Mouse (Mus musculus): ENCODE results near the gene Kdm1a. TPM values are rescaled to one million over a fixed set of nuclear protein-coding genes. Genes with fewer than 3 reads are reported as not detected.

Gene Kdm1a
- polyA plus RNA-seq (2011; ENCODE audit: insufficient read depth, insufficient read length, low read depth, missing spikeins) = 205 and 211 TPM in 2 replicates

DNA sequence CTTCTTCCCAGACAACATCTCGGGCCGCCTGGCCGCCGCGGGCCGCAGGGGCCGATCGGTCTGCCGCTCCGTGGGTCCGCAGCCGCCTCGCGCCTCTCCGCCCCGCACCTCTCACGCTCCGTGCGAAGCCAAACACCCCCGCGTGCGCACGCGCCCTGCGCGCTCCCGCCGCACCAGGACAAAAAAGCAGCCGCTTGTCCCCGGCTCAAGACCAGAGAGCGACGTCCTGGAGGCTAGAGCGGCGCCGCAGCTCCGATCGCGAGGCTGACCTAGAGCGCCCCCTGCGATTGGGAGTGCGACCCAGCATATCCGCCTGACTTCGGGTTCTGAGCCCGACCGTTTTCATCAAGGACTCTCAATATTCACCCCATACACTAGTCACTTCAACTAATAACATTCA is at the start of gene Kdm1a:
Kdm1a (minus strand) TSS at position 156 of the 400 bp plus-strand sequence.
- H3K4me1 ChIP-seq (ENCODE audit: control insufficient read depth, insufficient read depth, low read length) = no peaks in the 10 kb centered on the region
- peak within 1 kb of the TSS; percentile 97 for H3K4me3 ChIP-seq (ENCODE audit: low read depth, low read length)
- peak within 1 kb of the TSS; percentile 26; the same call in 1 of the 2 replicates for H3K27ac ChIP-seq (ENCODE audit: insufficient read depth, low read length)
- no peaks in the 10 kb centered on the region for H3K9me3 ChIP-seq (replicated peaks; ENCODE audit: control insufficient read depth, insufficient read depth, low read length, poor library complexity, severe bottlenecking)
- no peaks in the 10 kb centered on the region for H3K27me3 ChIP-seq (ENCODE audit: control insufficient read depth, insufficient read depth, low read length, poor library complexity, severe bottlenecking)
- no peaks in the 10 kb centered on the region for H3K36me3 ChIP-seq (ENCODE audit: control insufficient read depth, insufficient read depth, low read length, poor library complexity, severe bottlenecking)
- peak within 1 kb of the TSS; percentile 98 for H3K9ac ChIP-seq (ENCODE audit: low read depth, poor library complexity, severe bottlenecking)
- TF ChIP-seq EP300 (IDR thresholded peaks at IDR 0.05; ENCODE audit: insufficient read depth, low read depth, low read length) (no peak), CTCF (IDR thresholded peaks at IDR 0.05; ENCODE audit: low read depth, low read length) (peak; percentile 77), POLR2A (IDR thresholded peaks at IDR 0.05; ENCODE audit: insufficient read depth, low read length) (peak; percentile 85)

DNA sequence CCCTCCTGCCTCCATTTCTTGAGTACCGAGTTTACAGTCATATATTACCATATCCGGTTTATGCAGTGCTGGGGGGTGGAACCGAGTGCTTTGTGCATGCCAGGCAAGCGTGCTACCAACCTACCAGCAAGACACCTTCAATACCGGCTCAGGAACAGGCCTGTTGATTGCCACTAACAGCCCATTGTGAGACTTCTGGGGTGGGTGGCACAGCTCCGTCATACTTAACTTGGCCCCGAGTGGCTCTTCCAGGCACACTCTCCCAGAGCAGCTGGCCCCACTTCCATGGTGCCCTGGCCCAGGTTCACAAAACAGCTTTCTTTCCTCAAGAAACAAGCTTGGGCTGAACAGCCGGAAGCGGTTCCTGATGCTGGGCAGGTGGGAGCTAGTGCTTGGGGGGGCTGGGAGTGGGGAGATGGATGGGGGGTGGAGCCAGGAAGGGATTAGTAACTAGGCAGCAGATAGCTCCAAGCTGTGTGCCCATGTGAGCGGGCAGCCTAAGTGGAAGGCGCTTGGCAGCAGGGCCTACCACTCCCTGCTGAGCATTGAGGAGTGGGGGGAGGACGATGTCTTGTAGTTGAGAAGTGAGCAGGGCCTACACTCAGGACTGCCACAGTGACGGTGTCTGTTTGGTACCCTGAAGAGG is 49.5 kb upstream of the Kdm1a start:
- Histone ChIP-seq H3K9ac (ENCODE audit: low read depth, poor library complexity, severe bottlenecking) (no peak overlapping the region), H3K36me3 (ENCODE audit: control insufficient read depth, insufficient read depth, low read length, poor library complexity, severe bottlenecking) (no peaks in the 10 kb centered on the region), H3K9me3 (replicated peaks; ENCODE audit: control insufficient read depth, insufficient read depth, low read length, poor library complexity, severe bottlenecking) (no peaks in the 10 kb centered on the region), H3K27me3 (ENCODE audit: control insufficient read depth, insufficient read depth, low read length, poor library complexity, severe bottlenecking) (no peaks in the 10 kb centered on the region), H3K4me3 (ENCODE audit: low read depth, low read length) (no peak overlapping the region), H3K4me1 (ENCODE audit: control insufficient read depth, insufficient read depth, low read length) (no peaks in the 10 kb centered on the region), H3K27ac (ENCODE audit: insufficient read depth, low read length) (no peak overlapping the region)
- TF ChIP-seq CTCF (IDR thresholded peaks at IDR 0.05; ENCODE audit: low read depth, low read length) = no peak
- TF ChIP-seq POLR2A (IDR thresholded peaks at IDR 0.05; ENCODE audit: insufficient read depth, low read length) = no peak
- TF ChIP-seq EP300 (IDR thresholded peaks at IDR 0.05; ENCODE audit: insufficient read depth, low read depth, low read length) = no peak

DNA sequence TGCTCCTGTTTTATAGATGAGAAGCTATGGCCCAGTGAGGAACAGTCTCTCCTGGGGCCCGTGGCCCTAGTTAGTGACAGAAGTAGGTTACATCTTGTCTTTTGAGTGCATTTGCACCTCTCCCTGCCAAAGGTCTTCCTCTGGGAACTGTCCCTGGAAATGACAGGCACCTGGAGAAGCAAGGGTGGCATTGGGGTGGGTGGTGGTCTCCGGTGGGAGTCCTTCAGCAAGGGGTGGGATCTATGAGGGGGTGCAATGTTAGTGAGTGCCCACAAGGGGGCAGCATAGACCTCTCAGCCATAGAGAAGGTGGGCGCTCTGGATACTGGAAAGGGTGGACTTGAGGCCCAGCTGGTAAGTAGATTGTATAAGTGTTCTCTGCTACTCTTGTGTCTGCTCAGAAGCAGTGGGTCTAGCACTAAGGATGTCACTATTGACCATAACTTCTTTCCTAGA is 48.9 kb upstream of the Kdm1a start:
- Histone ChIP-seq H3K4me1 (ENCODE audit: control insufficient read depth, insufficient read depth, low read length) (no peaks in the 10 kb centered on the region), H3K27me3 (ENCODE audit: control insufficient read depth, insufficient read depth, low read length, poor library complexity, severe bottlenecking) (no peaks in the 10 kb centered on the region), H3K36me3 (ENCODE audit: control insufficient read depth, insufficient read depth, low read length, poor library complexity, severe bottlenecking) (no peaks in the 10 kb centered on the region), H3K9me3 (replicated peaks; ENCODE audit: control insufficient read depth, insufficient read depth, low read length, poor library complexity, severe bottlenecking) (no peaks in the 10 kb centered on the region), H3K27ac (ENCODE audit: insufficient read depth, low read length) (no peak overlapping the region), H3K9ac (ENCODE audit: low read depth, poor library complexity, severe bottlenecking) (no peak overlapping the region), H3K4me3 (ENCODE audit: low read depth, low read length) (no peak overlapping the region)
- TF ChIP-seq CTCF (IDR thresholded peaks at IDR 0.05; ENCODE audit: low read depth, low read length) (peak; percentile 90), POLR2A (IDR thresholded peaks at IDR 0.05; ENCODE audit: insufficient read depth, low read length) (no peak), EP300 (IDR thresholded peaks at IDR 0.05; ENCODE audit: insufficient read depth, low read depth, low read length) (no peak)

DNA sequence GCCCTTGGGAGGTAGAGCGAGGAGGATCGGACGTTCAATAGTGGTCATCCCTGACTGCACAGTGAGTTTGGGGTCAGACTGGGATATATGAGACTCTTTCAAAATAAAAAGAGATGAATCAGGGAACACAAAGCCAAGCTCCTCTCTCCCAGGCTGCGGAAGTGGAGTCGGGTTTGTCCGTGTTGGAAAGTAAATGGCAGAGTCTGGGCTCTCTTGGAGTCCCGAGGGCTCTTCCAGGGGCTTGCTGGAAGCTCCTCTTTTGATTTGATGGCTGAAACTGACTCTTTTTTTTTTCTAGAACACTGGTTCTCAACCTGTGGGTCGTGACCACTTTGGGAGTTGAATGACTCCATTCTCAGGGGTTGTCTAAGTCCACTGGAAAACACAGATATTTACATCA is 47.7 kb upstream of the Kdm1a start:
- no peaks in the 10 kb centered on the region for H3K4me1 ChIP-seq (ENCODE audit: control insufficient read depth, insufficient read depth, low read length)
- H3K36me3 ChIP-seq (ENCODE audit: control insufficient read depth, insufficient read depth, low read length, poor library complexity, severe bottlenecking) = no peaks in the 10 kb centered on the region
- TF ChIP-seq CTCF (IDR thresholded peaks at IDR 0.05; ENCODE audit: low read depth, low read length) (no peak), EP300 (IDR thresholded peaks at IDR 0.05; ENCODE audit: insufficient read depth, low read depth, low read length) (no peak), POLR2A (IDR thresholded peaks at IDR 0.05; ENCODE audit: insufficient read depth, low read length) (no peak)

DNA sequence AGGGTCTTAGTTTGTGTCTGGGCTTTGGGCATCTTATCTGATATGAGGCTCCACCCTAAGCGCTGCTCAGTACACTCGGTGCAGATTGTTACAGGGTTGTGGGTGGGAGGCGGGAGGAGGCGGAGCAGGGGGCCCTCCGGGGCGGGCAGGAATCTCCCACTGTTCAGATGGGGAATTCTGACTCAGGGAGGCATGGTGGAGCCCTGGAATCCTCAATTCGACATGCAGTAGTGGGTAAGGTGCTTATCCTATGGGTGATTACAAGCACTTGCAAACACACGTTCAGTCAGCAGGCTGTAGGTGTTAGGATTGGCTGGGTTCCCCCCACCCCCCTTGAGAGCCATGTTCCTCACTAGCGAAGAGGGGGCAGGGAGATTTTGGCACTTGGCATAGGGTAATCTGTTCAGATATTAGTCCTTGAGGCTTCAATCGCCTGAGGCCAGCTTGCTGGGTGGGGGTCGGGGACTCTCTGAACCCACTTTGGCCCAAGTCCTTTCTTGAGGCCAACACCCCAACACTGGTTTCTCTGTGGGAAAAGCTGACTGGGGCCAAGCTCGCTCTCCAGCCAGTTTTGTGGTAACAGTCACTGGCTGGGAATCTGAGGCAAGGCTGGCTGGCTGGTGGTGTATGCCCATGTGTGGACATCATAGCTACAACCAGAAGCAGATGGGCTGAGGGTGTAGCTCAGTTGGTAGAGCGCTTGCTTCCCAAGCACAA is 47.1 kb upstream of the Kdm1a start:
- TF ChIP-seq CTCF (IDR thresholded peaks at IDR 0.05; ENCODE audit: low read depth, low read length) (no peak), EP300 (IDR thresholded peaks at IDR 0.05; ENCODE audit: insufficient read depth, low read depth, low read length) (no peak), POLR2A (IDR thresholded peaks at IDR 0.05; ENCODE audit: insufficient read depth, low read length) (no peak)
- no peaks in the 10 kb centered on the region for H3K27me3 ChIP-seq (ENCODE audit: control insufficient read depth, insufficient read depth, low read length, poor library complexity, severe bottlenecking)
- H3K4me3 ChIP-seq (ENCODE audit: low read depth, low read length) = no peak overlapping the region
- H3K9me3 ChIP-seq (replicated peaks; ENCODE audit: control insufficient read depth, insufficient read depth, low read length, poor library complexity, severe bottlenecking) = no peaks in the 10 kb centered on the region
- no peak overlapping the region for H3K9ac ChIP-seq (ENCODE audit: low read depth, poor library complexity, severe bottlenecking)
- no peaks in the 10 kb centered on the region for H3K36me3 ChIP-seq (ENCODE audit: control insufficient read depth, insufficient read depth, low read length, poor library complexity, severe bottlenecking)
- H3K4me1 ChIP-seq (ENCODE audit: control insufficient read depth, insufficient read depth, low read length) = no peaks in the 10 kb centered on the region
- no peak overlapping the region for H3K27ac ChIP-seq (ENCODE audit: insufficient read depth, low read length)

More for the DNA sequence above, 47.7 kb upstream of the Kdm1a start:
- Histone ChIP-seq H3K9me3 (replicated peaks; ENCODE audit: control insufficient read depth, insufficient read depth, low read length, poor library complexity, severe bottlenecking) (no peaks in the 10 kb centered on the region), H3K27ac (ENCODE audit: insufficient read depth, low read length) (no peak overlapping the region), H3K27me3 (ENCODE audit: control insufficient read depth, insufficient read depth, low read length, poor library complexity, severe bottlenecking) (no peaks in the 10 kb centered on the region), H3K4me3 (ENCODE audit: low read depth, low read length) (no peak overlapping the region), H3K9ac (ENCODE audit: low read depth, poor library complexity, severe bottlenecking) (no peak overlapping the region)
